Mouse (Mus musculus) adrenal gland (tissue): ENCODE results near the gene Gcgr.

ENCODE experiments used
- intact Hi-C: fragments of 180-260 bp; cut with DNase I; formaldehyde crosslinking; loops from one replicate; pipeline ENCODE4 v1.15.1; 2025
- long read RNA-seq, 2 experiments: library from polyadenylated mRNA; unstranded; transcript quantifications; one replicate each; pipeline ENCODE4 v2.0.0; 2020; ENCODE audit warnings: borderline replicate concordance in 1 of 2; ENCODE audit not compliant: insufficient replicate concordance in 1 of 2

The Gcgr gene
- long read RNA-seq, experiment 1, partial matches to known transcripts, result 0 of 2 reads
- long read RNA-seq, experiment 1, other reads (novel, unspliced or antisense), result 2 of 2 reads
- long read RNA-seq, experiment 2, result 0 reads

DNA sequence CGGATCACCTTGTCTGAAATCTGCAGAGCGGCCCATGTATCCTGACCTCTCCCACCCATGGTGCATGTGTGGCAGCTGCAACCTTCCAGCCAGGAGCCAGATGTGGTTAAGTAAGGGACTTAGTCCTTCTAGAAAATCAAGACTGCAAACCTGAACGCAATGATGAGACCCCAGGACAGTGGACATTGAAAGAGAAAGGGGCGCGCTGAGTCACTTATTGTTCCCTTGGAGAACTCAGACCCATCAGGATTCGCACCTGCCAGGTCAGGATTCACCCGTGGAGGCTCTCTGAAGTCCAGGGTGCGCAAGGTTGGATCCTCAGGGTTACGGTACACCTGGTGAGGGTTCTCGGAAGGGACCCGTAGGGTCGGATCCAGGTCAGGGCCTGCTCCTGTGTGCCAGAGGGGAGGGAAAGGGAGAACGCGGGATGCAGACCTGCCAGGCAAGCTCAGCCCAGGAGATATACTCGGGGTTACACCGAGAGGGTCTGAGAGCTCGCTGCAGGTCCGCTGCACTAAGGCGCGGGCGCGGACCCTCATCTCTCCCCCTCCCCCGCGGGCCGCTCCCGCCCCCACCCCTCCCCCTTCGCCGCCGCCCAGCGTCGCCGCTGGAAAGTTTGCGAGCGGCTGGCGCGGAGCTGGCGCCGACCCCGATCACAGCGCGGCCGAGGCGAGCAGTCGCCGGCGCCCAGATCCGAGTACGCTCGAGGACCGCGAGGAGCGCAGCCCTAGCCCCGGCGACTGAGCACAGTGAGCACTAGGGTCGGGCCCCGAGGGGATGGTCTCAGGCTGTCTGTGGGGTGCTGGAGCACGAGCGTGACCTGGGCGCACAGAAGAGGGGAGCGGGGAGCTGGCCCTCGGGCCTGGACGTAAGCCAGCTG, at the start of gene Gcgr:
TSS of gene Gcgr (plus strand) at position 615 of the 880 bp plus-strand sequence.
- intact Hi-C loops, result no loop called here

DNA sequence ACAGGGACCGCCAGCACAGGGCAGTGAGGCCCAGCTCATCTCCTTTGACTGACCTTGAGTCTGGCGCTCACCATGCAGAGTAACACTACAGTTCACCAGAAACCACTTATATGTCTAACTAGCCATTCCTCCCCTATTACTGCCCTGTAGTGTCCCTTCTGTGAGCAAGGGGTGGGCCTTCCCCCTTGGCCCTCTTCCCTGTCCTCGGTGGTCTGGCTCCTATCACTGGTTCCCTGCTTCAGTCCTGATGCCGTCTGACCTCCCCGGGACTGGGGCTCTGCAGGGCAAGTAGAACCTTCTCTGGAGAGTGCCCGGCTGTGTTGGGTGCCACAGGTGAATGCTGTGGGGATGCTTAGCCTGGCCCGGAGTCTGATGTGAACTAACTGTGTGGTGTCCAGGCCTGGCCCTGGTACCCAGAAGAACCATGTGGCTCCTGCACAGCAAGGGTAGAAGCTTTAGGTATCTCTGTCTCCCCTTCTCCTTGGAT, 47.0 kb upstream of the Gcgr start:
- intact Hi-C loops, result no loop called here

DNA sequence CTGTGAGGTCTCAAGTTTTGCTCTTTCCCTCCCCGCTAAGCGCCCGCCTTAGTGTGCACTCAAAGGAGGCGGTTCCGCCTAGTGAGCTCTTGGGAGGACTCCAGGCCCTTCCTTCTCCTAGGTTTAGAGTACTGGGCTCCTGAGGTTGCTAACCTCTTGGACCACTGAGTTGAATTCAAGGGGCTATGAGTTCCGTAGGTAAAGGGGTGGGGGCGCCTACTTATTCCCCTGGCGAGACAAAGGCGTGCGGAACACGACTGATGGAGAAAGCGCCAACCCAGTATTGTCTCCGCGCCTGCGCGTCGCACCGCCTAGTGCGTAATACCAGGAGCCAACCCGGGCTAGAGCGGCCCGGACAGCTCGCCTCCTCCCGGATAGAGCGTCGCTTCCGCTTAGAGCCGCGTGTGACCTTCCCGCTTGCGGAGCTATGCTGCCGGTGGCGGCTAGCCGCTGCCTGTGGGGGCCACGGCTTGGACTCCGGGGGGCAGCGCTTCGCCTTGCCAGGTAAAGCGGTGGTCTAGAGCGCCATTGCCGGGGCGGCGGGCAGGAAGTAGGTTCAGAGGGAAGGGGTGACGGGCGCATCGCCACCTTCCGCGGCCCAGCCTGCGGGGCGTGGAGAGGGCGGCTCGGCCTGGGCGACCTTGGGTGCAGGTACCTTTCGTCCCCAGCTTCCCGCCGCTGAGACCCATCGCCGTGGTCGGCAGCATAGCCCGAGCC, 46.1 kb upstream of the Gcgr start, which contains the start of gene Mrpl12:
TSS of gene Mrpl12 (plus strand) at position 349 of the 717 bp plus-strand sequence.
- intact Hi-C loops, result no loop called here

DNA sequence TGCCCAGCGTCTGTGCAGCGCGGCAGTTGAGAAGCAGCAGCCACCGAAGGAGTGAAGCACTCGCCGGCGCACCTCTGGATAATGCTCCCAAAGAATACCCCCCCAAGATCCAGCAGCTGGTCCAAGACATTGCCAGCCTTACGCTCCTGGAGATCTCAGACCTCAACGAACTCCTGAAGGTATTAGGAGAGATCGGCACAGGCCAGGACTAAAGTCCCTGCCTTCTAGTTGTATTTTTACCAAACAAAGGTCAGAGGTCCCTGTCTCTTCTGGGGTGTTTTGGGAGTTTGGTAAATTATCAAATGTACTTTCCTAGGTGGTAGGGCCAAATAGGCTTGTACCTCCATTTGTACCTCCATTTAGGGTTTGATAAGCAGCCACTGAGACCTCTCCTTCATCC, 45.2 kb upstream of the Gcgr start:
- intact Hi-C loops, result loop anchor here (5.0 kb wide), 1 partner anchor 97 kb away; the partner anchor contains the start of gene Arhgdia

DNA sequence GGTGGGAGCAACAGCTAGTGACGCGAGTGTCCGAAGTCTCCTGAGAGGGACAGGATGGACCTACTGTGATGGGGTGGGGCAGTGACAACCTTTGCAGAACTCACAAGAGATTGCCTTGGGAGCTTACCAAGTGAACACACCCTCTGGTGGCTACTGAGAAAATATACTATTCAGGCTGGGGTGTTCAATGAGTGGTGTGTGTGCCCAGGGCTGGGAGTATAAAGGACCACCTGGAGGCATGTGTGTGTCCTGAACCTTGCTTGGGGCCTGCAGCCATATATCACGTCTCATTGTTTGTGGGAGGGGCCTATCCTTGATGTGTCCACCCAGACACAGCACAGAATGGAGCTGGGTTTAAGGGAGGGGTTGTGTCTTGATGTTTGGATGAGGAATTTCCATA, 42.0 kb upstream of the Gcgr start:
- intact Hi-C loops, result loop anchor here (2.0 to 5.0 kb wide), 2 partner anchors 20 to 94 kb away; partner anchors contain the start of gene Arhgdia

DNA sequence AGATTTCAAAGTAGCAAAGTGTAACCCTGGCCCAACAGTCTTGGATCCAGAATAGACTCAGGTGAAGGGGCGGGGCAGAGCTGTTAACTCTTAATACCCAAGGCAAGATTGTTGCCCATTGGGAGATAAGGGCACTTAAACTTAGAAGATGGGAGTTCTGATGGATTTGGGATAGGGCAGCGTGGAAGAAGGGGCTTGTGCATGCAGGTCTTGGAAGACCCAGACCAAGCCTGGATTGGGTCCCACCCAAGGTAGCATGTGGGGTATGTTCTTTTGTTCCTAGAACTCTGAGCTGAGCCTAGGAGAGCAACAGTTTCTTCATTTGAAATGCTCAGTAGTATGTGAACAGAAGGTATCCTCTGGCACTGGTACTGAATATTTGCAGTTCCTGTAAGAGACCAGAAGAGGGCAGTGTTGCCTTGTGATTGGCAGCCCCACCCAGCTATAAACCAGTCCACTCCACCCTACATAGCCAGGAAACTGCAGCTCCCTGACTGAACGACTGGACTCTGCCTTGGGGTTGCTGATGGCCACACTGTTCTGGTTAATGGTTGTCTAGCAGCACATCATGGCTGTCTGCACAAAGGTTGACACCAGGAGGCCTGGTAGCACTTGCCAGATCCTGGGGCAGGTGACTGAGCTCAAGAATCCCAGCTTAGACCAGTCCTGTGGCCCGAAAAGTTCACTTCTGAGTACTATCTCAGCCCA, 41.3 kb upstream of the Gcgr start:
- intact Hi-C loops, result loop anchor here (2.0 to 5.0 kb wide), 2 partner anchors 20 to 93 kb away; partner anchors contain the start of gene Arhgdia

DNA sequence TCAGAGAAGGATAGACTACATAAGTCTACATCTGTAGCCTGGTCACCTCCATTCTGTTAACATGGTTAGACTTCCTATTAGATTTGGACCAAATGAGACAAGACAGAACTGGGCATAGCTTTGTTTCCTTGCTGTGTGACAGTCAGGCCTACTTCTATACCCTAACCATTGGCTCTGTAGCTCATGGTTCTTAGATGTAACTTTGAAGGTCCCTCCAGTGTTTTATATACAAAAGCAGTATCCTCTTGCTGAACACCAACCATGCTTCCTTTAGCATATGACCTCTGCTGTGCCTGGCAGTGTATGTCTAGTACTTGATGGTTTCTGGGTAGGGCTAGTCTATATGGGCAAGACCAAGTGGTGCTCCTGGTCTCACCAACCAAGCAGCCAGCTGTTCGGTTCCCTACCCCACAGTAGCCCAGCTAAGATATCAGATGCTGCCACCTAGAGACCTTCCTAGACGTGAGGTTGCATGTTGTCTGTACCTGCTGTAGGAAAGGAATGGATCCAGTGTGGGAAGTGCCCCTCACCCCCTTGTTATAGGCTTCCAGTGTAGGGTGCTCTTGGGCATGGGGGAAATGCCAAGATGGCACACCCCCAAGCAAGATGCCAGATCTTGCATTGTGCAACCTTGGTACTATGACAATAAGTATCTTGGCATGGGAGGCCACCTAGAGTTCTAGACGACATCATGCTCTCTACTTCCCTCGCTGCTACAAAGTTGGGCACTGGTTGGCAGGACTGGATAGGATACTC, 40.0 kb upstream of the Gcgr start:
- intact Hi-C loops, result loop anchor here (10.0 kb wide), 1 partner anchor 294 kb away; the partner anchor contains the start of genes Gps1 and Rfng

DNA sequence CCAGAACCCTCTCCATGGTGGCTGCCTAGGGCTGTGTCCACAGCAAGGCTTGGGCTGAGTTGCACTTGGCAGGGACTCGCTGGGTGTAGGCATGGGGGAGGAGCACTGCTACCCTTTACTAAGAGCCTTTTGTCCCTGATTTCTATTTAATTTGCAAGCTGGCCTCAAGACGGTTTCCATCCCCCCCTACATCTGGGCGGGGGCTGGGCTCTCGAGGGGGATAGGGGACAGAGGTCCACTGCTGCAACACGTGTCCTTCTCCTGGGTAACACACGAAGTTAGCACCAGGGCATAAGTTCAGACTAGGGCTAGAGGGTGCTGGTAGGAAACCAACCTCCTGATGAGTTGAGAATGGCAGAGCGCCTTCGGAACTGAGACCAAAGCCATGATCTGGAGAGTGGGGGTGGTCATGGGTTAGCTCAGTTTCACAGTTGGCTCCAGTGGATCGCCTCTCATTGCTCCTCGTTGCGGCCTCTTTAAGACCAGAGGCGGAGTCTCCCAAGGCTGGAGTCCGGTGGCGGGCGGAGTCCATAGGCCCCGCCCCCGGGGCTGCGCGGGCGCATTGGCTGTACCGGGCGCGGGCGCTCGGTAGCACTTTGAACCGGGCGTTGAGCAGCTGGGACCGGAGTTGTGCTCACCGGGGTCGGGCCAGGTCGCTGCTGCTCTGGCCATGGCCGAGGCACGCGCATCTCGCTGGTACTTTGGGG, 39.0 kb upstream of the Gcgr start, which contains the start of gene Slc25a10:
TSS of gene Slc25a10 (plus strand) at position 524 of the 707 bp plus-strand sequence.
- intact Hi-C loops, result loop anchor here (10.0 kb wide), 1 partner anchor 293 kb away; the partner anchor contains the start of genes Gps1 and Rfng

DNA sequence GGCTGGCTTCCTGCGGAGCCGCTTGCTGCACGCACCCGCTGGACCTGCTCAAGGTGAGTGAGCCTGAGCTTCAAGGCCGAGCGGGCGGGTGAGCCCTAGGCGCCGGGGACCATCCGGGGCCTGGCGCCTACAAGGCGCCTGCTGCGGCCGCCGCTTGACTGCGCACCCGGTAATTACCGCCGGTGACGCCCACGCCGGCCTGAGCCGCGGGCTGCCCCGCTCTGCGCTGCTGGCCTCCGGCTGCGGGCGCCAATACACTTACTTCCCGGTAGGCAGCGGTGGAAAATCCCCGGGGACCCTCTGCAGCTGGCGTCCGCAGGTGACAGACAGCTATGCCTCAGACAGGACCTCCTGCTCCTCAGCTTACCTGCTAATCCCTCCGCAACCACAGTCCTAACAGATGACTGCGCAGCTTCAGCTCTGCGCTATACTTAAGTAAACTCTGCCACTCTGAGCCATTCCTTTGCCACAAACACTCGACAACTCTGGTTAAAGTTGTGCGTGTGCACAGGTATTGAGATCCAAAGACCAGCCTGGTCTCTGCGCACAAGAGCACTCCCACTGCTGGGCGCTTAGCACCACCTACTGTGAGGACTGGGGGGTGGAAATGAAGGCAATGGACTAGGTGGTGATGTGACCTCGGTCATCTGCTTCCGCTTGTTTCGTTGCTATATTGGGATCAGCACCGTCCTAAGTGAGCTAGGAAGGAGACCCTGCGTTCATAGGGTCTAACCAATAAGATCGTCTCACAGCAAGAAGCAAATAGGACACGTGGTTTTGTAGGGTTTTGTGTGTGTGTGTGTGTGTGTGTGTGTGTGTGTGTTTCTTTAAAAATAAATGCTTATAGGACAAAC, 38.2 kb upstream of the Gcgr start:
- intact Hi-C loops, result loop anchor here (10.0 kb wide), 1 partner anchor 293 kb away; the partner anchor contains the start of genes Gps1 and Rfng

DNA sequence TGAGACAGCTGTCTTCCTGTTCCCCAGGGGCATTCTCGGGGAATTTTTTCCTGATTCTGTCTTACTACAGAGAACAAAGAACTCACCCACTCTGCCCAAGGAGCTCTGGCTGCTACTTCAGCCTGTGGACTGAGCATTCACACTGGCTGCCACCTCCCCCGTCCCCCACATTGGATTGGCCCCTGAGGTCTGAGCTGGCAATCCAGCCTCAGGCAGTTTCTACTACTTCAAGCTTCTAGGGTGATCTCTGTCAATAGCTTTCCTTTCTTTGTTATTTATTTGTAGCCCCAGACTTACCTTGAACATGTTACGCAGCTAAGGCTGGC, 37.7 kb upstream of the Gcgr start:
- intact Hi-C loops, result loop anchor here (10.0 kb wide), 1 partner anchor 292 kb away; the partner anchor contains the start of genes Gps1 and Rfng

DNA sequence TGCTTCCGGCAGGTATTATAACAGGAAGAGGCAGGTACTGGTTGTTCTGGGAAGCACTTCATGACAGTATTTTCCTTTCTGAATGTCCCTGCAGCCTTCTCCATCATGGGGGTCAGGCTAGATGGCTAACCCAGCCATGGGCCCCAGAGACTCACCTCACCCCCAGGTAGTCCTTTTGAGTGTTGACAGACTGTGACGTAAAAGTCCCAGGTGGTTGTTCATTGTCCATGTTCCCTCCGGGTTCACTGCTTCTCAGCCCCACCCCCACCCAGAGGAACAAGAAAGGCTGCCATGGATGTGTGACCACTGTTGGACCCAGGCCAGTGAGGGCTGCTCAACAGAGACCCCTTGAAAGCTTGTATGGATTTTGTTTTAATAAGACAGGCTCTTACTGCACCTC, 37.1 kb upstream of the Gcgr start:
- intact Hi-C loops, result loop anchor here (10.0 kb wide), 1 partner anchor 291 kb away; the partner anchor contains the start of genes Gps1 and Rfng

DNA sequence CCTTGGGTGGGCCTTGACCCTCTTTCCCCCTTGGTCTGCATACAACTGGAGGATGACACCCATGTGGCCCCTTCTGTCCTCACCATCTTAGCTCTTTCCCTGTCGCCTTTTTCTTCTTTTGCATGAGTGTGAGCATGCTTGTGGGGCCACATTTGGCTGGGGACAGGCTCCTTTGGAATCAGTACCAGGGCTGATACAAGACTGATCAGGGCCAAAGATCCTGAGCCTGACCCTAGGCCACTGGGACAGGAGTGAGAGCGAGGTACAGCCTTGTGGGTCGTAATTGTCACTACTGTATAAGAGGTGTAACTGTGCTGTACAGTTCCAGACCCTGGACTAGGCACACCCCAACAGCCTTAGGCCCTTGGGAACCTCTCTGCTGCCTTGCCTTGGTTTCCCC, 36.6 kb upstream of the Gcgr start:
- intact Hi-C loops, result loop anchor here (10.0 kb wide), 1 partner anchor 291 kb away; the partner anchor contains the start of genes Gps1 and Rfng

DNA sequence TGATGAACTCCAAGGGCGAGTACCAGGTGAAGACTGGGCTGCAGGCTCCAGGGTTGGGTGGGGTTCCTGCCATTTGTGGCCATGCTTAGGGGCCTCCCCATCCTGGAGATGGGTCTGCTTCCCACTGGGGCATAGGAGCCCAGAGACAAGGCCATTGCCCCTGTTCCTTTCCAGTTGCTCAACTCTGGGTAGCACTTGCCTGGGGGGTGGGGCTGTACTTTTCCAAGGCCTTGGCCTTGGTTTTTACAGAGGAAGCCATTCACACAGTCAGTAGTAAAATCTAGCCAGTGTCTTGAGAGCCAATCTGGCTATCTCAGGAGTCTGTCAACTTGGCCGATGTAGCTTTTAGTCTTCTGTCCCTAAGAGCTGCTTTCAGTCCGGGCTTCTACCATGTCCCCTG, 33.1 kb upstream of the Gcgr start:
- intact Hi-C loops, result loop anchor here (10.0 kb wide), 1 partner anchor 287 kb away; the partner anchor contains the start of genes Gps1 and Rfng

DNA sequence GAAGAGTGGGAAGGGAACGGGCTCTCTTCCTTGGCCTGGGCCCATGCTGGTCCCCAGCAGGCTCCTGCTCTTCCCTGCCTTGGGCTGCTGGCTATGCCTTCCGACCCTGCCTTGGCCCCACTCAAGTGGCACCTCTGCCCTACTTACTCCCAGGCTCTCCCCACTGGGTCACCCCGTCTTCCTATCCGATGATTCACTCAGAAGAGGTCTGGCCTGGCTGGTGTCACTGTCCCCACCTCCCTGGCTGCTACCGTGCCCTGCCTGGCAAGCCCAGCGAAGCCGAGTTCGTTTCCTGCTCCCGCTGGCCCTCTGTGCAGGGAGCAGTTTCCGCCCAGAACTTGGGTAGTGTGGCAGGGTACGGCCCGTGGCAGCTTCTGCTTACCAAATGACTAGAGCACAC, 32.3 kb upstream of the Gcgr start:
- intact Hi-C loops, result loop anchor here (10.0 kb wide), 1 partner anchor 287 kb away; the partner anchor contains the start of genes Gps1 and Rfng

DNA sequence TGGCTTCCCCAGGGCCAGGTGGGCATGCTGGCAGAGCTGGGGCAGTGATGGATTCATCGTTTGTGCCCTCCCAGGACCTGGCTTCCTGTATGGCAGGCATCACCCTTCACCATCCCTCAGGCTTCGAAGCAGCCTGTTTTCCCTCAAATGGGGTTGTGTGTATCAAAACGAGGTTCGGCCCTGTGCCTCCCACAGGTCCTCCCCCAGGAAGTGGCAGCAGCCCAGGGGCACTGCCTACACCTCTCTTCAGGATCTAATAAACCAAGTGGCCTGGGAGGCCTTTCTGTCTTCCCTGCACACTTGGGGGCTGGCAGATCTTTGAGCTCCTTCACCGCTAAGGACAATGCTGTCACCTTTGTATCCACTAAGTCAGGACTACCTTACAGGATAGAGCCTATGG, 31.6 kb upstream of the Gcgr start:
- intact Hi-C loops, result loop anchor here (10.0 kb wide), 1 partner anchor 286 kb away; the partner anchor contains the start of genes Gps1 and Rfng

DNA sequence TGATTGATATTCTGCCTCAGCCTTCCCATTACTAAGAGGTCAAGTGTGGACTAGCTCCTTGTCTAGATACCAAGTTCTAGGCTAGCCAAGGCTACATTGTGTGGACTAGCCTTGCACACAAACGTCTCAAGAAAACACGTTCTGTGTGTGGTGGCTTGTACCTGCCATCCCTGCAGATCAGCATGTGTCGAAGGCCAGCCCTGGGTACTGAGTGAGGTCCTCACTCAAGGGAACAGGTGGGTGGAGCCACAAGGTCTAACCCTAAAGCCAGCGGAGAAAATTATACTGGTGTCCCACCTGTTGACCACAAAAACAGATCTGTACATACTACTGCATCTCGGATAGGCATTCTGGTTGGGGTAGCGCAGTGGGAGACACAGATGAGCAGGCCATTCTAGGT, 30.6 kb upstream of the Gcgr start:
- intact Hi-C loops, result loop anchor here (10.0 kb wide), 1 partner anchor 285 kb away; the partner anchor contains the start of genes Gps1 and Rfng

DNA sequence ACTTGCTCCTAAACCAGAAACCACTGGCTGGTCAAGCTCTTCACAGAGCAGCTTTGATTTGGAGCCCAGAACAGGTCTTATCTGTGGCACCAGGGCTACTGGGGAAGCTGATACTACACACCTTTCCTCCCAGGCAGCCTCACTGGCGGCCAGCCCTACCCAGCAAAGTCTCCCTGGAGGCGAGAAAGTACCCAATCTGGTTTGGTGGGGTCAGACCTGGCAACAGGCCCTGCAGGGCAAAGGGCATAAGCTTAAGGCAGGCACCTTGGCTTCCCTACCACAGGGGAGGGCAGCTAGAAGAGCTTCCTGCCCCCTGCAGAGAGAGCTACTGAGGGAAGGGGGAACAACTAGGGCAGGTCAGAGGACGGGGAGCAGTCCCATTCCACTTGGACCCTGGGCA, 30.1 kb upstream of the Gcgr start:
- intact Hi-C loops, result no loop called here

DNA sequence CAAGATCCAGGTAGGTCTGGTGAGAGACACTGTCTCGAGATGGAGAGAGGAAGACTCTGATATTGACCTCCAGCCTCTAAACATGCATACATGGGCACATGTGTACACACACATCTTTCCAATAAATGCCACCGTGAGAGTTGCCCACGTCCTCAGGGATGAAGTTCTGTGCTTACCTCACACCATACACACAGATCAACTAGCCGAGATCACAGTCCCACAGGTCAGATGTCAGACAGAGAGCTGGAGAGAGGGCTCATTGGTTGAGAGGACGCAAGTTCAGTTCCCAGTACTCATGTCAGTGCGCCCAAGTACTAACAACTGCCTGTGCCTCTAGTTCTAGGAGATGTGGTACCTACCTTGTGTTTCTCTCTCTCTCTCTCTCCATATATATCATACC, 29.5 kb upstream of the Gcgr start:
- intact Hi-C loops, result no loop called here
